Mouse (Mus musculus): ENCODE data around the gene Cdh23.

Cdh23 gene

DNA sequence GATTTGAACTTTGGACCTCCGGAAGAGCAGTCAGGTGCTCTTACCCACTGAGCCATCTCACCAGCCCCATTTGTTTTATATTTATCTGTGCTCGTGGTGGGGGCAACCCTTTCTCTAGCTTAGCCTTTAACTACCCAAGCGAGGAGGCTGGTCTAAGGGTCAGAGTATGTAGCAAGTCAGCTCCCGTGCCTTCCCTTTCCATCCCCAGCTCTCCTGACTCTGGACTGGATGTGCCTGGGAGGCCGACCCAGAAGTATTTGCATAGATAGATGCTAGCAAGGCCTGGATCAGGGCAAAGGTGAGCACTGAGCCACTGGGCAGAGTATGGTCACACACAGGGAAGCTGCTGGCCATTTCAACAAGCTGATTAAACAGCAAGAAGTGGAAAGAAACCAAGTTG is 12.5 kb upstream of the Cdh23 start:
- no peak for DNase-seq (ENCODE audit: low spot score)

DNA sequence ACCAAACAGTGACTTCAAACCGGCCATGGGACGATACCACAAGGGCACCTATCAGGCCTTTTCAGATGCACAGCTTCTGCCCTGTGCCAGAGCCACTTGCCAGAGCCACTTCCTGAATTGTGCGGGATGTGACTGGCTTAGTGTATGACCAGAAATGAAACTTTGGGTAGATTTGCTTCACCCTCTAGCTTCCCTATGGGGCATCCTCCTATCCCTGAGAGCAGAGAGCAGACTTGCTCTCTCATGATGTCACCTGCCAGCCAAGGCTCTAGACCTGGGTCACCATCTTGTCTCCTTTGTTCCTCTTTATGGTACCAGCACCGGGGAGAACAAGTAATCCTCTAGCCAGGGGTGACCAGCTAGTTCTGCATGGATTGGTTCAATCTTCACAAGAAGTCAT is 10.0 kb upstream of the Cdh23 start:
- no peak for DNase-seq (ENCODE audit: low spot score)

DNA sequence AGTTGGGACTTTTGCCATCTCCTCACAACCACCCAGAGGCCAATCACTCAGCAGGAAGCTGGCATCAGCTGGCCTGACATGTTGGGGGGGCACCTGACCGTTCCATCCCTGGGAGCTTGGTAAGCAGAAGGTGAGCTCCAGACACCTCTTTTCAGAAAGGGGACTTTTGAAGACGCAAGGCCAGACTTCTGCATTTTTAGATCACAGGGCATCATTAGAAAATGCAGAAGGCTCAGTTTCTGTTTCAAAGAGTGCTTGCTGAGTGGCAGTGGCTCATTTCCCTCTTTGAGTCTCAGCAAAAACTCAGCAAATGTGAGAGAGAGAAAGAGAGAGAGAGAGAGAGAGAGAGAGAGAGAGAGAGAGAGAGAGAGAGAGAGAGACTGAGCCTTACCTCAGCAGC is 8.8 kb upstream of the Cdh23 start:
- no peak for DNase-seq (ENCODE audit: low spot score)

DNA sequence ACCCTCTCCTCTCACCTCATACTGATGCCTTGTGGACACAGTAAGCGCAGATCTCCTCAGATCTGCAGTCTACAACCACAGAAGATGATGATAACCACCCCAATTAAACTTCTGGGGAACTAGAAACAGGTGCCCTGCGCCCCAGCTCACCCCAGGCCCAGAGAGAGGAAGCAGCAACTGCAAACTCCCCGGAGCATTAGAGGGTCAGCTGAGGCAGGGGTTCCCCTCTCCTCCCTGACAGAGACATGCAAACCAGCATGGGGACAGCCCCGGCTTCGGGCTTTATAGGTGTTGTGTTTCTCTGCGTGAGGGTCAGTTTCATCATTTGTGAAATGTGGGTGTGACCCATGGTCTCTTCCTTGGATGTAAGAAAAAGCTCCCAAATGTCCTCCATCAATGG is 1.5 kb upstream of the Cdh23 start:
- no peak for DNase-seq (ENCODE audit: low spot score)

DNA sequence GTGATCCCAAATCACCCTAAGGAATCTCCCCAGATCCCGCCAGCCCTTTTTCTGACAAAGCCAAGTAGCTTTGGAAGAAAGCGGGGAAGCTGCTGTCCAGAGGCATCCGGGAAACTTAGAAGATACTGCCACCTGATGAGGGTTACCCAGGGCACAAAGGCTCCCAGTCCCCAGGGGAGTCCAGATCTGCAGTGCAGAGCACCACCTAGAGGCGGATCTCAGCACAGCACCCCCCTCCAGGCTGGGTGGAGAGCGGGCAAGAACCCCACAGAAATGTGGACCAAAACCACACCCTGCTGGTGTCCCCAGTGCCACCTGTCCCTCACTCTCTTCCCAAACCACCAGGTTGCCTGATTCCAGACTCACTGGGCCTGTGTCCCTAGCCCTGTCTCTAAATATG is 685 bp upstream of the Cdh23 start:
- peak; percentile 80 for DNase-seq (ENCODE audit: low spot score)

DNA sequence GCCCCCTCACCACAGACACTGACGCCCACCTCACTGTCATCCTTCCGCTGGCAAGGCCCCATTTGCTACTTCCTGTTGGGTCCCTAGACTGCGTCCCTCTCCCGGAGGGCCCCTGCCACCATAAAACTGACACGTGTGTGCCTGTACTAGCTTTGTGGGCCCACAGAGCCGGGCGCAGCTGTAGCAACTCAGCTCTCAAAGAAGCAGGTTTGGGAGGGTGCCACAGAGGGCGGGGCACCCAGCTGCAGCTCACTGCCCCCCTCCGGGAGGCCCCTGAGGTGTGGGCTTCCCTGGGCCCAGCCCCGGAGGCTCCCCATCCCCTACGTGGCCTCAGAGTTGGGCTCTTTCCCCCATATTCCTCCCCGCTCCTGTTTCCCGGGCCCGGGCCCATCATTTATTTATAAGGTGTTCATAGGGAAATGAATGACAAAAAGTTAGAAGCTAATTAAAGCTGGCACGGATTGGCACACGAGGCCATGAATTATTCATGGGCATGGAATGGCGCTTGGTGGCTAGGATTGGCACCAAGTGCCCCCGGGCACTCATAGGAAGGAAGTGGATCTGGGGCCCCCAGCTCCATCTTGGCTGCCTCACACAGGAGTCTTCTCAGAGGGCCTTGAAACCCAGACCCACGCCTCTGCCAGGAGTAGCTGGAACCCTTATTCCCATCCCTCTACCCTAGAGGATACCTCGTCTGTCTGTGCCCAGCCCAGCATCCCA is 4.5 kb downstream of the Cdh23 start:
- no peak for DNase-seq (ENCODE audit: low spot score)

DNA sequence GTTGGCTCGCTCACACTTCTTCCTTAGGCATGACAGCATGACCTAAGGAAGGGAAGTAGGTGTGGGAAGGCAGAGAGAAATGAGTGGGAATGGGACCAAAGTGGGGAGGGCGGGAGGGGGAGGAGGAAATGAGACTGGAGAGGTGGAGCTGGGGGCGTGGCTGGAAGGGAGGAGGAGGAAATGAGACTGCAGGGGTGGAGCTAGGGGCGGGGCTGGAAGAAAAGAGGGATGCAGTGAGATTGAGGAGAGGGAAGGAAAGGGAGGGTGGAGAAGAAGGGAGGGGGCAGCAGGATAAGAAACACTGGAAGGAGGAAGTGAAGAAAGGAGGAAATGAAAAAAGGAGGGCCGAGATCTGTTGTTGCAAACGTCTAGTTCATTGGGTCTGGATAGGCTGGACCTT is 5.3 kb downstream of the Cdh23 start:
- DNase-seq (ENCODE audit: low spot score), result no peak

DNA sequence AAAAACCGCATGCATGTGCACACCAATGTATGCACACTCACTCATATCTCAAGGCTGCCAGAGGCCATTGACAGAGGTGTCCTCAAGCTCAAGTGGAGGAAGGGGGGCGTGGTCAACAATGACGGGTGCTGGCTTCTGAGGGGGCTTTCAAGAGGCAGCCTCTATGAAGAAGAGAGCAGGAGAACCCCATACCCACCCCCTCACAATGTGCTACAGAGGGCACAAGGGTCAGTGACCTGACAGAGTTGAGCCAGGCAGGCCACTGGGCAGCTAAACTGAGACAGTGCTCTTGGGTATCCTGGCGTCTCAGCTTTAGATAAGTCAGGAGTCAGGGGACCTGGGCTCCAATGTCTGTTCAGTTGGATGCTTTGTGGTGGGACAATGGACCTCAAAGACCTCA is 6.9 kb downstream of the Cdh23 start:
- DNase-seq (ENCODE audit: low spot score), result no peak

DNA sequence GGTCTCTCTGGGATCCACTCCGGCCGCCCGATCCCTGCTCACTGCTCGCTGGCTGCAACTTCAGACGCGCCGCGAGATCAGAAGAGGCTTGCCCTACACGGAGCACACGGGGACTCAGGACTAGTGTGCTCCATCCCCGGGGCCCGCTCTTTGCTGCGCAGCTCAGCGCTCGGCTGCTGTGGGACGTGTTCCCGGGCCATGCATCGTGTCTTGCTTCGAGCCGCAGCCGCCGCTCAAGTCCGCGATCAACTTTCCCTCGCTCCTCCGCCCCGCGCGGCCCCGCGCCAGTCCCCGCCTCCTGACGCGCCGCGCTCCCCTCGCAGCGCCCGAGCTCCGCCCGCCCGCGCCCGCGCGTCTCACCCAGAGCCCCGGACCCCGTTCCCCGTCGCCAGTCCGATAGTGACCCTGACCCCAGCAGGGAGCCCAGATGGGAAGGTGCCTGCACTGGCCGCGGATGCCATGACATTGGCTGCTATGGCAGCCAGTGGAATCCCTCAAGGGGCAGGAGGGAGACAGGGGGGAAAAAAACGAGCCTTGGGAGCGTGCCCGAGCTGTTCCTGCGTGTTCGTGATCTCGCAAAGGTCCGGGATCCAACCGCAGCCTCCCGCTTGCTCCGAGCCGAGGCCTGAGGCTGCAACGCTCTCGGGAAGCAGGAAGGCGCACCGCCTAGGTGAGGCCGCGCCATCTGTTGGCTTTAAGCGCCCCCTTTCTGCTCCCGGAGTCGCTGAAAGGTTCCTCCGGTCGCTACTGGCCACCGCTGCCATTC is 9.1 kb downstream of the Cdh23 start:
- DNase-seq (ENCODE audit: low spot score), result peak; percentile 73

DNA sequence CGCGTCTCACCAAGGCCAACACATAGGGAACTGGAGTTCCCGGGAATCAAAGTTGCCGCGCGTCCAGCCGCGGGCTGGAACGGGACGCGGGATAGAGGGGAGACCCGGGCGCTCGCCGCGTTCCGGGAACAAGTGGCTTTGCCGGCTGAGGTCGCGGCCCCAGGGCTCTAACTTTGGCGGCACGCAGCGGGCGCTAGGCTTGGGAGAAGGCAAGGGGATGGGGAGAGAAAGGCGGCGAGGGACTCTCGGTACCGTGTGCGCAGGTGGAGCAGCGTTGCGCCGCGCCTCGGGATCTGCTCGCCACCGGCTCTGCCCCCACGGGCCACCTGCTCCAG is 9.7 kb downstream of the Cdh23 start:
- DNase-seq (ENCODE audit: low spot score), result peak; percentile 17

DNA sequence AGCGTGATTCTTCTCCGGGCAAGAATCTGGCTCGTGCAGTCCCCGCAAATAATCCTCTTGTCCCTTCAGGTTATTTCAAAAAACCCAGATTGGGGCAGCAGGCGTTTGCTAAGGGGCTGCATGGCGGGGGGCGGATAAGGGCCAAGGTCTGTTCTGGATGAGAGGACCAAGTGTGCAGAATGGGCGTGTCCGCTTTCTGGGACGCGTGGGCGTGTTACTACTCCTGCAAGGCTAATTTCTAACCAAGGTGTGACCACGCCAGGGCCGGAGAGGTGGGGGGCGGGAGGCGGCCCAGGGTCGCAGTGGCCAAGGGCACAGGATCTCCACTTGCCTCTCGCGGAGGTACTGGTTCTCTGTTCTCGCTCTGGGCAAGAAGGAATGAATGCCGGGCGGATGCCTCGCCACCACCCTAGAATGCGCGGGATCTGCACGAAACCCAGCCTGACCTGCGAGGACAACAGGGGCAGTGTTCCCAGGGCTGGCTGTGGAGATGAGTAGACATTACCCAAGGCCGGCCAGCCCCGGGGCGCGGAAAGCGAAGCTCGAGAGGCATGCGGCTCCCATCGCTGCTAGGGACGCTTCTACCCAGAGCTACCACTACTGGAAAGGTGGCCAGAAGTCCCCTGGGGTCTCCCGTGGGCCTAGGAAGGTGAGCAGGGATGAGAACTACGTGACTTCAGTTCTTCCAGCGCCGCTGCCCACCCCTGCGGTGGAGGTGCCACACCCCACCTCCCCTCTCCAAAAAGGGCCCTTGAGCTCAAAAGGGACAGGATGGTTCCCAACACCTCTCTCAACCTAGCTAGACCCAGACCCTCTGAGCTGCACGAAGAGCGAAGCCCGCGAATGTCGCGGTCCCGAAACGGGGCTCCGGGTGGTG is 10.3 kb downstream of the Cdh23 start:
- no peak for DNase-seq (ENCODE audit: low spot score)

DNA sequence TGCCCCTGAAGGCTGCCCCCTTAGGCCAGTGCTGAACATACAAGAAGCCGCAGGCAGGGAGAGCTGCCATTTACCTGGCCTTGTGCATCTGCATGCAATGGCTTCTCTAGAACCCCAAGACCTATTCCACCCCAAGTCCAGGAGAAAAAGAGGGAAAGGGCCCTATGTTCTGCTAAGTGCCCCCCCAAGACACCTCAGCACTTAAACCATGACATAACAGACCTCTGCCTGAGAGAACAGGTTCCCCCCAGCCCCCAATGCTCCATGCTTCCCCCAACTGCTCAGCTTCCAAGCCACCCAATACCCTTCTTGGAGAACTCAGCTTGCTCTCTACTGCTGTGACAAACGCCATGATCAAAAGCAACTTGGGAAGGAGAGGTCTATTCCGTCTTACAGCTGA is 17.4 kb downstream of the Cdh23 start:
- no peak for DNase-seq (ENCODE audit: low spot score)

DNA sequence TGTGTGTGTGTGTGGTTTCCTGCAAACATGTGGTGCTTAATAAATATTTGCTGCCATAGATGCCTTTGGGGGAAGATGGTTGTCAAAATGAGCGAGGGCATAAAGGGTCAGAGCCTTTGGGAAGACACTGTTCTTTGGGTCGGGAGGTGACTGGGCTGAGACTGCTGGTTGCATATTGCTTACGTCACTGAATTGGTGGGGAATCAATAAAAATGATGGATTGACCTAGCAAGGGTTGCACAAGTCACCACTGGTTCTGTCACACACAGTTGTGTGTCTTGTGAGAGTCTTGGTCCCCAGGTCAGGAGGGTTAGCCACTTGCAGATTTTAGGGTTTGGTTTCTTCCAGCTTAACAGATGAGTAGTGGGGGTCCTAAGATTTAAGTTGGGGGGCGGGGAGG is 19.0 kb downstream of the Cdh23 start:
- DNase-seq (ENCODE audit: low spot score), result no peak

DNA sequence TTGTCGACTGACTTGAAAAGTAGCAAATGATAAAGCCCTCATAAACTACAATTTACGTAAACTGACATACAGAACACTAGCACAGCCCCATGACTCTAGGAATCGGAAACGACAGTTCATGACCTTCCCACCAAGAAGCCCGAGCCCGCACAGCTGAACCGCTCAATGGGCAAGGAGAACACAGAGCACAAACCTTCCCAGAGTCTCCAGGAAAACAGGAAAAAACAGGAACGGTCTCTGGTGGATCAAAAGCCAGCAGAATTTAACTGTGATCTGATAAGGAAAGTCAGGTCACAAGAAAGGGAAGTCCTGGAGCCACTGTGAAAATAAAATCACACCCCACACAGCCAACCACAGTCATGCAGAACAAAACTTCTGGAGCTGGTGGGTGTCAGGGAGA is 26.1 kb downstream of the Cdh23 start:
- DNase-seq (ENCODE audit: low spot score), result no peak

DNA sequence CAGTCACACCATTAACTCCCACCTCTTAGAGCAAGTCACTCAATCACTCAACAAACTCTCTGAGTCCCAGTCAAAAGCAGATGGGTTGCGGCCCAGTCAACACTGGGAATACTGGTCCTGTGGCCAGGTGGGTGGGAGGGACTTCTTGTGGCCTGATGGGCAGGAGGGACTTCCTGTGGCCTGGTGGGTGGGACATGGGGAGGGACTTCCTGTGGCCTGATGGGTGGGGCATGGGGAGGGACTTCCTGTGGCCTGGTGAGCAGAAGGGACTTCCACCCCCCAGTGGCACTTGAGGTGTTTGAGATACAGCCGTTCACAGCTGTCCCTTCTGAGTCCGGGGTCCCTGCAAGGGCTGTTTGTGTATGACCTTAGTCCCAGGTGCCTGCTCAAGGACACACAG is 27.7 kb downstream of the Cdh23 start:
- no peak for DNase-seq (ENCODE audit: low spot score)

DNA sequence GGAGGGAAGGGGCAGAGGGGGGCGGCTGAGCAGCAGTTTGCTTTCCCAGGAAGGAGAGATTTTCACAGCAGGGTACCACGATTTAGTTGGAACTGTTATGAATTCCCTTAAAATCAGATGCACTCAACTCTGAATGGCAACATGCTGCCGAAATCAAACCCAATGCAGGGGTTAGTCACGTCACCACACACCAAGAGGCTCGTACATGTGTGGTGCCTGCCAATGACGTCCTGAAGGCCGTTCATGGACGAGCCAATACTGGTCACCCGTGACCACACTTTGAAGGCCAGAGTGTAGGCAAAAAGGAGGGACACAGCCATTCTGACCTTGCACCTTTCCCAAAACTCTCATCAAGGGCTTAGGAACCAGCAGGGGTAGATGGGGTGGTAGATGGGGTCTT is 35.3 kb downstream of the Cdh23 start:
- DNase-seq (ENCODE audit: low spot score), result no peak

DNA sequence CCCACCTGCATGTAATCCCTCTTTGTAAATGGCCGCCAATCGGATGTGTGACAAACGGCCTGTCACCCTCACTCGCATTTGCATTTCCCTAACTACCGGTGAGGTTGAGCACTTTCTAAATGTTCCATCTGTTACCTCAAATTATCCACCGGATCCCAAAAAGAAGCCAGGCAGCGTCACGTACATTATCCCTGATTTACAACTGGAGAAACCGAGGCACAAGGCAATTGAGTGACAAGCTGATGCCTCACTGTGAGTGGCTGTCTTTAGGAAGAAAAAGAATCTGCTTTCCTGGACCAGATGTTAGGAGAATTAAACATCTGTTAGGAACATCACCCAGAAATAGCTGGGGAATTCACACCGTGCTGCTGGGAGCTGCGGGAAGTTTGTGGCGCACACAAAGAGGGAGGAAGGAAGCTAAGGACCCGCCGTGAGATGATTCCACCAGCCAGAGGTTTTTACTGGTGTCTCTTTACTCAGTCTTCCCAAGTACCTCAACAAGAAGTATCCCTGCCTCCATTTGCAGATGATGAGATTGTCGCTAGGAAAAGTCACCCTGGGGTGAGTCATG is 36.8 kb downstream of the Cdh23 start:
- no peak for DNase-seq (ENCODE audit: low spot score)

DNA sequence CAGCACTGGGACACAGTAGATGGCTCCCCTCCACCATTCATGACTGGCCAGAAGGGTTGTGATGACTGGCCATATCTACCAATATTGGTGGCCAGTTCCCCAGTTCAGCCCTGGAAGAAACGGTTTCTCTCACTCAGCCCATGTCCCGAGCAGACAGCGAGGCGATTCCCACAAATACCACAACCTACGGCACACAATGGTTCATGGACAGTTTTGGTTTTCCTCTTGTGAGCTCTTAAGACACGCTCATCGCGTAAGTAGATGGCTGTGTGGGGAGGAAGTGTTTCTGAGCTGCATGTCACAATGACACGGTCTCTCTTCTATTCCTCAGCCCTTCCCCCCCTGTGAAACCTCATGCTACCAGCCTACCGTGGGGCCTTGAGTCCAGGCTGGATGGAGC is 38.1 kb downstream of the Cdh23 start:
- DNase-seq (ENCODE audit: low spot score), result no peak

DNA sequence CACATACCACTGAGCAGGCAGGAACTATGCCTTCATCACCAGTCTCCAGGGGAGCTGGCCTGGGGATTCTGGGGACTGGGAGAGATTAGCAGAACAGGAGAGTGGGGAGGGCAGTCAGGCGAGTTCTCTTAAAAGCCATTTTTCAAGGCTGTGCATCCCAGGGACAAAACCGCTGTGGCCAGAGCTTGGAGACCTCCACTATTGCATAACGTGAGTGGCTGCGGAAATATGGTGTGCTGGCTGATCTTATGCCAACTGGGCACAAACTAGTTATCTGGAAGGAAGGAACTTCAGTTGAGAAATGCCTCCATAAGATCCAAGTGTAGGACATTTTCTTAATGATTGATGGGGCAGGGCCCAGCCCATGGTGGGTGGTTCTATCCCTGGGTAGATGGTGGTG is 42.6 kb downstream of the Cdh23 start:
- no peak for DNase-seq (ENCODE audit: low spot score)

DNA sequence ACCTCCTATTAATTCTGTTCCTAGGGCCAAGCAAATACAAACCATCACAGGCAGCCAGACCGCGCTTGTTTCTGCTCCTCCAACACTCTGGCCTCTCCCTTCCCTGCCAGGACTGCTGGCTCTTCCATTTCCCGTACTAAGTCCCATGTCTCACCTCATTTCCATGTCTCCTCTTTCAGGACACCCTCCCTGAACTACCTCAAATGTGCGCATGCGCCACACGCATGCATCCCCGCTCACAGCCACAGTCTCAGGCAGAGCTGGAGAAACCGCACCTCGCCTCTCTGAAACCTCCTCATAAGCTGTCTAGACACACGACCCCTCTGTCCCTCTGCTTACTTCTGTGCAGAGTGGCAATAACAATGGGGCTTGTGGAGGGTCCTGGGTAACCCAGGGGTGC is 43.2 kb downstream of the Cdh23 start:
- DNase-seq (ENCODE audit: low spot score), result no peak

DNA sequence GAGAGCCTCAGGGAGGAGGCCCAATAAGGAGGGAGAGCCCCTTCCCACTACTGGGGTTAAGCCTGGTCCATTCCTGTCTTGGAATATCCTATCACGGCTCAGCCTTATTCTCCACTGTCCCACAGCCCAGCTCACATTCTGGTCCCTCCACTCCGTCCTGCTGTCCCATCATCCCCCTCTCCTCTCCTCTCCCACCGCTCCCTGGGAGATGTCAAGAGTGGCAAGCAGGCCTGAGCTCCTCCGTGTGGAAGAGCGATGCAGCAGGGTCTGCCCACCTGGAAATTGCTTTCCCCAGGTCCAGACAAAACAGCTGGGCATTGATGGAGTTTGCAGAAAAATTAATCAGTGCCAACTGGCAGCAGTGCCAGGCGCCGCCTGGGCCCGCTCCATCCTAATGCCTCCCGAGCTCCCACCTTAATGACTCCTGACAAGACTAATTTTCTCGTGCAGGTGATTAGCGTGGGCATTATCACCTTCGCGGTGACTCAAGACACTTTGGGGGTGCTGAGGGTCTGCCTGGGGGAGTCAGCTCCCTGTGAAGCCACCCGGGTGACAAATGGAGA is 52.1 kb downstream of the Cdh23 start:
- DNase-seq (ENCODE audit: low spot score), result no peak

DNA sequence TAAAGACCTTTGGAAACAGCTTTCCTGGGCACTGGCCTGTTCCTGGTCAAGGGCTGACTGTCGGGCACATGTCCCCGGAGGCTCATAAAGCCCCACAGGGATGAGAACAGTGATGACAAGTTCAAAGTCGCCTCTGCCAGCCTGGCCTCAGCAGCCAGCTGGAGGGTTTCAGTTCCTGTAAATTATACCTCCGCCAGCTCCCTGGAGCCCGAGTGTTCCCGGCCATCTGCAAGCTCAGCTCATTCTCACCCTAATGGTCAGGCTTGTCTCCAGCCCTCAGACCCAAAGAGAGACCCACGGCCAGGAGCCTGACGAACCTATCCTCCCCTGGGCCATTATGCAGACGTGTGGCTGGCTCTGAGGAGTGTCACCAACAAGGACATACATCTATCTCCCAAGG is 57.0 kb downstream of the Cdh23 start:
- no peak for DNase-seq (ENCODE audit: low spot score)

Measured in retina, embryonic 14.5 days (tissue).